Mouse (Mus musculus): ENCODE results near the gene Rps3.
"Not testable (repeated sequence)": the region's sequence is repeated elsewhere in the genome, so short reads cannot be mapped to it uniquely, and the experiment has no call there.

Gene Rps3

GRCm38 (mm10) chr7:99483271-99483923, at the start of gene Rps3:
Rps3 (minus strand) TSS chr7:99483738.
- DNase-seq: peak; percentile 92

GRCm38 (mm10) chr7:99532526-99532925, 49.0 kb upstream of the Rps3 start:
- DNase-seq: peak; percentile 18

GRCm38 (mm10) chr7:99531408-99531970, 48.0 kb upstream of the Rps3 start:
- no peak for DNase-seq

GRCm38 (mm10) chr7:99529410-99529809, 45.9 kb upstream of the Rps3 start:
- no peak for DNase-seq

GRCm38 (mm10) chr7:99528547-99528946, 45.0 kb upstream of the Rps3 start:
- no peak for DNase-seq

- no peak for DNase-seq
Measured at GRCm38 (mm10) chr7:99523837-99524236, 40.3 kb upstream of the Rps3 start.

- no peak for DNase-seq
Measured at GRCm38 (mm10) chr7:99523121-99523520, 39.6 kb upstream of the Rps3 start.

GRCm38 (mm10) chr7:99518954-99519644, 35.6 kb upstream of the Rps3 start:
- DNase-seq: no peak

GRCm38 (mm10) chr7:99516814-99517157, 33.2 kb upstream of the Rps3 start:
- DNase-seq: no peak

- DNase-seq: no peak
Measured at GRCm38 (mm10) chr7:99516092-99516813, 32.7 kb upstream of the Rps3 start.

- no peak for DNase-seq
Measured at GRCm38 (mm10) chr7:99510087-99510501, 26.6 kb upstream of the Rps3 start.

- DNase-seq: not testable (repeated sequence)
Measured at GRCm38 (mm10) chr7:99508187-99508586, 24.6 kb upstream of the Rps3 start.

- DNase-seq: no peak
Measured at GRCm38 (mm10) chr7:99504556-99504955, 21.0 kb upstream of the Rps3 start.

GRCm38 (mm10) chr7:99501148-99501547, 17.6 kb upstream of the Rps3 start:
- DNase-seq: no peak

- DNase-seq: no peak
Measured at GRCm38 (mm10) chr7:99500655-99501054, 17.1 kb upstream of the Rps3 start.

- peak; percentile 93 for DNase-seq
Measured at GRCm38 (mm10) chr7:99500201-99500600, 16.7 kb upstream of the Rps3 start.

GRCm38 (mm10) chr7:99499128-99499527, 15.6 kb upstream of the Rps3 start:
- DNase-seq: no peak

- no peak for DNase-seq
Measured at GRCm38 (mm10) chr7:99489708-99490107, 6.2 kb upstream of the Rps3 start.

- no peak for DNase-seq
Measured at GRCm38 (mm10) chr7:99484679-99485078, 1.1 kb upstream of the Rps3 start.

GRCm38 (mm10) chr7:99483924-99484319, 384 bp upstream of the Rps3 start:
- DNase-seq: no peak

GRCm38 (mm10) chr7:99482637-99483036, 901 bp downstream of the Rps3 start:
- DNase-seq: no peak

- no peak for DNase-seq
Measured at GRCm38 (mm10) chr7:99477235-99477634, 6.3 kb downstream of the Rps3 start.

GRCm38 (mm10) chr7:99476558-99477114, 6.9 kb downstream of the Rps3 start:
- DNase-seq: no peak
